ENCODE assay signal across 19 mouse cellular contexts in genomic region chr6:99062931-99063330, GRCm38 (mm10).
DNase-seq lines count a peak whose midpoint lies in the region; ATAC-seq and TF ChIP-seq lines count a peak whose summit lies in the region.
"Had no signal": no experiment of that assay in that cellular context is flagged by ENCODE, and none has a peak within 500 bp of the region (broad histone marks: within the 10 kb centered on the region; RNA-seq: fewer than 3 reads in every experiment).

No protein-coding gene starts in this region.

- TF ChIP-seq CTCF in testis, adult 2 months (IDR thresholded peaks at IDR 0.05; ENCODE audit: control insufficient read depth, insufficient read depth, insufficient replicate concordance, low read depth, low read length), result no peak

- ATAC-seq in neutrophil, adult 5-6 weeks (ENCODE audit: extremely low read depth, insufficient number of reproducible peaks, low FRiP score, poor library complexity, severe bottlenecking), result 0 out of 2 replicates have a peak, but pooled peaks have one; percentile 7
- no peak for ATAC-seq in megakaryocyte, adult 5-6 weeks (ENCODE audit: poor library complexity, severe bottlenecking)
- ATAC-seq: forebrain, postnatal 0 days; hindbrain, postnatal 0 days; midbrain, embryonic 15.5 days had no signal

- DNase-seq in adrenal gland, adult 2 months, result peak; percentile 66
- no peak for DNase-seq in adrenal gland, postnatal 4 days (ENCODE audit: low spot score in 2 of 2)
- peak; percentile 12 for DNase-seq in kidney, postnatal 14 days
- DNase-seq in kidney, postnatal 36 days, result no peak
- no peak for DNase-seq in testis, postnatal 14 days (ENCODE audit: low spot score)
- DNase-seq: cerebellum, adult 9-10 months; forebrain, postnatal 0 days; kidney, adult 11 months; retina, postnatal 1 day had no signal

- H3K27me3 ChIP-seq in testis, adult 2 months (ENCODE audit: control insufficient read depth, insufficient read depth, low read length), result no peaks in the 10 kb centered on the region
- H3K27me3 ChIP-seq: heart, embryonic 15.5 days; midbrain, embryonic 15.5 days had no signal

- H3K36me3 ChIP-seq in testis, adult 2 months (ENCODE audit: control insufficient read depth, insufficient read depth, low read length), result no peaks in the 10 kb centered on the region
- H3K36me3 ChIP-seq: embryonic facial prominence, embryonic 13.5 days; heart, embryonic 15.5 days; midbrain, embryonic 15.5 days had no signal

- H3K4me1 ChIP-seq in testis, adult 2 months (ENCODE audit: control insufficient read depth, insufficient read depth, low read length), result peaks cover 4% of the 10 kb centered on the region; the same call in 1 of the 2 replicates
- H3K4me1 ChIP-seq: midbrain, embryonic 15.5 days had no signal

- peak overlapping the region; percentile 51 for H3K4me3 ChIP-seq in testis, adult 2 months (ENCODE audit: control insufficient read depth, low read depth, low read length)
- H3K4me3 ChIP-seq: embryonic facial prominence, embryonic 13.5 days; heart, embryonic 15.5 days; layer of hippocampus, adult 2 months; midbrain, embryonic 15.5 days; myocyte had no signal

- no peak for TF ChIP-seq POLR2A in testis, adult 2 months (IDR thresholded peaks at IDR 0.05; ENCODE audit: control insufficient read depth, low read depth, low read length)

- H3K27ac ChIP-seq in testis, adult 2 months (ENCODE audit: control insufficient read depth, insufficient read depth, low read depth, low read length), result no peak overlapping the region
- H3K27ac ChIP-seq: embryonic facial prominence, embryonic 13.5 days; heart, embryonic 15.5 days; hindbrain, postnatal 0 days; layer of hippocampus, adult 2 months; liver, embryonic 14.5 days; midbrain, embryonic 15.5 days had no signal

Comparison
In these comparisons a context has a peak if more than half of its experiments do, and no peak if none do; other contexts are left out.
1. DNase-seq: peak in adrenal gland, adult 2 months (single experiment) and kidney, postnatal 14 days (single experiment); none in adrenal gland, postnatal 4 days (0 of 2), kidney, postnatal 36 days (0 of 2) and testis, postnatal 14 days (single experiment).